Mouse (Mus musculus) CH12.LX (cell line): ENCODE results near the gene Inpp5a. TPM values are rescaled to one million over a fixed set of nuclear protein-coding genes. Genes with fewer than 3 reads are reported as not detected.

Experiments used
- DNase-seq: peaks from one replicate; pipeline ENCODE4 v3.0.0-alpha.2; 2013; ENCODE audit errors: extremely low read depth
- H3K27ac ChIP-seq: 2 replicates; pipeline ENCODE4 v1.5.1; 2012; ENCODE audit warnings: low read depth, mild to moderate bottlenecking, control low read depth, moderate library complexity; ENCODE audit not compliant: insufficient read depth
- H3K27me3 ChIP-seq: replicated peaks from 2 replicates; pipeline ENCODE3; 2012; ENCODE audit warnings: inconsistent platforms
- H3K36me3 ChIP-seq, 2 experiments: replicated peaks in 1 of 2; 2 replicates each; pipeline versions ENCODE3 to v1.6.1; 2012; ENCODE audit warnings: inconsistent platforms in 1 of 2, low read length in 1 of 2, mild to moderate bottlenecking in 1 of 2, mixed read lengths in 1 of 2, moderate library complexity in 1 of 2; ENCODE audit not compliant: control insufficient read depth in 1 of 2, insufficient read depth in 1 of 2
- H3K4me1 ChIP-seq, 2 experiments: 2 replicates each; pipeline ENCODE4 v1.6.1; 2012; ENCODE audit warnings: inconsistent platforms in 1 of 2, moderate library complexity in 1 of 2; ENCODE audit not compliant: insufficient read depth in 2 of 2, control insufficient read depth in 1 of 2
- H3K4me2 ChIP-seq: 2 replicates; pipeline ENCODE4 v1.6.1; 2012; ENCODE audit warnings: low read depth, mild to moderate bottlenecking, control low read depth; ENCODE audit not compliant: poor library complexity, insufficient read depth, severe bottlenecking
- H3K4me3 ChIP-seq, 3 experiments: fragments of 150-350 bp in 1 of 3; sonication (generic) in 1 of 3; replicated peaks in 1 of 3; 2 replicates each; pipeline versions ENCODE3 to v1.5.1; 2011 to 2012; ENCODE audit warnings: low read depth in 2 of 3, low read length in 2 of 3, mild to moderate bottlenecking in 2 of 3, moderate library complexity in 2 of 3, control low read depth in 1 of 3, improper control_type of control experiment in 1 of 3, inconsistent platforms in 1 of 3, mixed read lengths in 1 of 3; ENCODE audit not compliant: poor library complexity in 1 of 3
- H3K79me2 ChIP-seq: replicated peaks from 2 replicates; pipeline ENCODE4 v1.6.1; 2012; ENCODE audit warnings: mild to moderate bottlenecking, moderate library complexity; ENCODE audit not compliant: control insufficient read depth, poor library complexity, insufficient read depth, severe bottlenecking; ENCODE audit errors: extremely low read depth
- H3K9ac ChIP-seq: 2 replicates; pipeline ENCODE4 v1.6.1; 2012; ENCODE audit warnings: low read depth, mild to moderate bottlenecking, control low read depth, moderate library complexity; ENCODE audit not compliant: insufficient read depth
- H3K9me3 ChIP-seq: replicated peaks from 2 replicates; pipeline ENCODE3; 2012; ENCODE audit warnings: low read length, inconsistent platforms, mixed read lengths
- CHD1 ChIP-seq: IDR thresholded peaks from 2 replicates; pipeline ENCODE4 v1.6.1; 2012; ENCODE audit warnings: low read depth, low read length, improper control_type of control experiment, inconsistent platforms
- CHD2 ChIP-seq: IDR thresholded peaks from 2 replicates; pipeline ENCODE4 v1.6.1; 2011; ENCODE audit warnings: low read length, improper control_type of control experiment
- E2F4 ChIP-seq: IDR thresholded peaks from 2 replicates; pipeline ENCODE4 v1.6.1; 2011; ENCODE audit warnings: low read depth, low read length, improper control_type of control experiment; ENCODE audit not compliant: insufficient replicate concordance
- EP300 ChIP-seq: IDR thresholded peaks from 2 replicates; pipeline ENCODE4 v1.6.1; 2011; ENCODE audit warnings: low read length, improper control_type of control experiment
- ETS1 ChIP-seq: conservative IDR thresholded peaks from 2 replicates; pipeline ENCODE4 v1.6.1; 2012; ENCODE audit warnings: low read depth, mild to moderate bottlenecking, inconsistent platforms, low read length, improper control_type of control experiment, moderate library complexity
- GABPA ChIP-seq: IDR thresholded peaks from 2 replicates; pipeline ENCODE4 v1.6.1; 2012; ENCODE audit warnings: low read depth, low read length, improper control_type of control experiment, inconsistent platforms; ENCODE audit not compliant: insufficient replicate concordance
- JUND ChIP-seq: conservative IDR thresholded peaks from 2 replicates; pipeline ENCODE4 v1.6.1; 2011; ENCODE audit warnings: low read depth, low read length, improper control_type of control experiment
- MAFK ChIP-seq: IDR thresholded peaks from 2 replicates; pipeline ENCODE4 v1.6.1; 2011; ENCODE audit warnings: low read length, improper control_type of control experiment; ENCODE audit not compliant: insufficient replicate concordance
- MAZ ChIP-seq: IDR thresholded peaks from 2 replicates; pipeline ENCODE4 v1.6.1; 2012; ENCODE audit warnings: low read depth, mild to moderate bottlenecking, inconsistent platforms, low read length, improper control_type of control experiment, moderate library complexity
- MXI1 ChIP-seq: IDR thresholded peaks from 2 replicates; pipeline ENCODE4 v1.6.1; 2011; ENCODE audit warnings: mild to moderate bottlenecking, low read depth, low read length, improper control_type of control experiment
- NELFE ChIP-seq: IDR thresholded peaks from 2 replicates; pipeline ENCODE4 v1.6.1; 2011; ENCODE audit warnings: low read depth, low read length, improper control_type of control experiment
- POLR2A ChIP-seq: IDR thresholded peaks from 2 replicates; pipeline ENCODE4 v1.6.1; 2011; ENCODE audit warnings: low read depth, mild to moderate bottlenecking, improper control_type of control experiment, low read length
- POLR2AphosphoS2 ChIP-seq: IDR thresholded peaks from 2 replicates; pipeline ENCODE4 v1.6.1; 2011; ENCODE audit warnings: low read depth, low read length, improper control_type of control experiment
- RCOR1 ChIP-seq: conservative IDR thresholded peaks from 2 replicates; pipeline ENCODE4 v1.6.1; 2012; ENCODE audit warnings: low read depth, mild to moderate bottlenecking, inconsistent platforms, low read length, improper control_type of control experiment
- SIN3A ChIP-seq: IDR thresholded peaks from 2 replicates; pipeline ENCODE4 v1.6.1; 2012; ENCODE audit warnings: low read length, improper control_type of control experiment, inconsistent platforms
- SMC3 ChIP-seq: IDR thresholded peaks from 2 replicates; pipeline ENCODE4 v1.6.1; 2011; ENCODE audit warnings: low read depth, low read length, improper control_type of control experiment
- USF1 ChIP-seq: IDR thresholded peaks from 2 replicates; pipeline ENCODE4 v1.6.1; 2014; ENCODE audit warnings: low read depth, mild to moderate bottlenecking, inconsistent platforms, low read length, improper control_type of control experiment
- USF2 ChIP-seq: conservative IDR thresholded peaks from 2 replicates; pipeline ENCODE4 v1.6.1; 2011; ENCODE audit warnings: low read depth, low read length, improper control_type of control experiment
- ZC3H11A ChIP-seq: IDR thresholded peaks from 2 replicates; pipeline ENCODE4 v1.6.1; 2012; ENCODE audit warnings: low read depth, mild to moderate bottlenecking, inconsistent platforms, low read length, improper control_type of control experiment
- ZMIZ1 ChIP-seq: IDR thresholded peaks from 2 replicates; pipeline ENCODE4 v1.6.1; 2012; ENCODE audit warnings: low read depth, mild to moderate bottlenecking, inconsistent platforms, low read length, improper control_type of control experiment
- dilution Hi-C: fragments of 300-500 bp; cut with MboI; formaldehyde crosslinking; loops from 2 replicates; pipeline ENCODE4 v1.14.3; 2020; ENCODE audit warnings: low sequenced_read_pairs; ENCODE audit not compliant: extremely low pct_unique_long_range_greater_than_20kb, extremely low pct_ligation_motif_present
- in situ Hi-C: fragments of 300-500 bp; cut with MboI; formaldehyde crosslinking; loops from 3 replicates; pipeline ENCODE4 v1.14.3; 2019; ENCODE audit warnings: low sequenced_read_pairs, low pct_ligation_motif_present, low pct_unique_long_range_greater_than_20kb, mixed read lengths
- polyA plus RNA-seq: library from polyadenylated mRNA; unstranded; fragments of >175 nt; gene quantifications from 2 replicates; pipeline ENCODE4 v1.2.1, GENCODE M21; 2012; ENCODE audit warnings: low read depth; ENCODE audit not compliant: insufficient read length
- total RNA-seq, 2 experiments: library from RNA; depleted of rRNA; stranded (reverse); fragments of 300-350 nt in 1 of 2; fragments of >200 nt in 1 of 2; gene quantifications; 2 replicates each; pipeline ENCODE4 v1.2.3; 2012 to 2014

Inpp5a gene
- total and polyA plus RNA-seq, 3 experiments: 1.7 to 5.4 (median 3.0) TPM

DNA sequence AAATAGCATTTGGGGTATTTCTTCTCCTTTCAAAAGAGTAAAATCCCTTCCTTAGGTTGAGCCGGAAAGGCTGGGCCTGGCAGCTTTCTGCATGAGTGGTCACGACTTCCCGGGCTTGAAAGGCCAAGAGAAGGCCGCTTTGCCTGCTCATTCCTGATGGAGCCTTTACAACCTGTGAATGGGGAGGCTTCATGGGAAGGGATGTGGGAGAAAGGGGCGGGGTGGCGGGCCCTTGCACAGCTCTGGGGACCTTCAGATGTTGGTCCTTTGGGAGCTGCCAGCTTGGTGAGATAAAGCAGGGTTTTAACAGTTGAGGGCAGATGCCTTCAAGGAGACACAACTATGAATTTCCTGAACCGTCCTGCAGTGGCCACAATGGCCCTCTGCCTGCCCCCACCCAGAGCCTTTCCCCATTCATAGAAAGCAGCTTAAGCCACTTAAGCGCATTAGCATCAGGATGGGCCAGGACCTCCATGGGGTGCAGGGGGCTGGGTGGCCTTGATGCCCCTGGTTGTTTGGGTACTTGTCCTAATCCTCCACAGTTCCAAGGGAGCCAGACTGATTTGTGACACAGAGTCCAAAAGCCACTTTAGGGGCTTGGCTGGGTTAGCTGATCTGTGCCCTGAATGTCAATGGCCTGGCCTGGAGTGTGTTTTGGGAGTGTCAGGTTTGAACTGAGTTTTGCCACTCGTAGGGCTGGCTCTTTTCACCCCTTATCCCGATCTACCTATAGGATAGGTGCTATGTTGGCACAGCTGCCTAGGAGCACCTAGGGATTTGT is 168.0 kb downstream of the Inpp5a start:
- no peak overlapping the region for H3K9ac ChIP-seq
- H3K27ac ChIP-seq: no peak overlapping the region
- no peak overlapping the region for H3K4me2 ChIP-seq
- H3K36me3 ChIP-seq: peaks cover 0 to 21% of the 10 kb centered on the region in 2 experiments
- H3K9me3 ChIP-seq: no peaks in the 10 kb centered on the region
- no peaks in the 10 kb centered on the region for H3K79me2 ChIP-seq
- dilution Hi-C loops: no loop called here
- no peak for DNase-seq
- H3K4me3 ChIP-seq: no peak overlapping the region
- no peaks in the 10 kb centered on the region for H3K27me3 ChIP-seq
- in situ Hi-C loops: no loop called here
- TF ChIP-seq E2F4 (no peak), NELFE (no peak), USF2 (no peak), JUND (no peak), SIN3A (no peak), RCOR1 (no peak), ETS1 (no peak), POLR2AphosphoS2 (no peak), MAZ (no peak), ZC3H11A (no peak), GABPA (no peak), MAFK (no peak), ZMIZ1 (no peak), CHD2 (no peak), MXI1 (no peak), CHD1 (no peak)
- H3K4me1 ChIP-seq: 0 out of 4 replicates have a peak, but pooled peaks cover 0 to 3% of the 10 kb centered on the region in 2 experiments

DNA sequence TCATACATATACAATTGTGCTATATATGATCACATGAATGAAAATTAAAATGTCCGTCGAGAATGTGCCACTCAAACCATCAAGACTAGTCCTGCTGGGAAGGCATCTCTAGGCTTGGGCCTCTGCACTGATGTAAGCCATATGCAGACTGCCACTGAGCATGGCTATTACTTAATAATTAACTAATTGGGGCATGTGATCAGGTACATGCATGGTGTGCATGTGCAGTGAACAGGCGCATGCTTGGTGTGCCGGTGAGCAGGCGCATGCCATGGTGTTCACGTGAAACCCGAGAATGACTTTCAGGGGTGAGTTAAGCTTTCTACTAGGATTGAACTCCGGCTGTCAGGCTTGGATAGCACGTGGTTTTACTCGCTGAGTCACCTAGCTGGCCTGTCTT is 170.8 kb downstream of the Inpp5a start:
- H3K36me3 ChIP-seq: peaks cover 0 to 28% of the 10 kb centered on the region in 2 experiments
- H3K27me3 ChIP-seq: no peaks in the 10 kb centered on the region
- dilution Hi-C loops: no loop called here

More for the DNA sequence above, 170.8 kb downstream of the Inpp5a start:
- H3K9me3 ChIP-seq: no peaks in the 10 kb centered on the region
- in situ Hi-C loops: no loop called here
- peaks cover 0 to 8% of the 10 kb centered on the region in 2 experiments; a peak in 2 of 4 replicates for H3K4me1 ChIP-seq
- no peak overlapping the region for H3K4me3 ChIP-seq
- no peak for DNase-seq
- no peak overlapping the region for H3K27ac ChIP-seq
- TF ChIP-seq EP300 (no peak), SIN3A (no peak), NELFE (no peak), MAFK (no peak), ZC3H11A (no peak), POLR2A (no peak), USF1 (no peak), CHD1 (no peak), POLR2AphosphoS2 (no peak), ETS1 (no peak), SMC3 (no peak)
- no peak overlapping the region for H3K9ac ChIP-seq
- no peaks in the 10 kb centered on the region for H3K79me2 ChIP-seq
- no peak overlapping the region for H3K4me2 ChIP-seq
